Mouse (Mus musculus) cerebellum, adult (tissue): ENCODE measurements around the gene Adcyap1r1.

Experiments
- ATAC-seq: cut with Nextera tagmentation; 2 replicates; pipeline ENCODE4 v1.9.2; 2017; ENCODE audit warnings: mild to moderate bottlenecking, moderate library complexity, mixed read lengths; ENCODE audit not compliant: insufficient number of reproducible peaks, low FRiP score, low TSS enrichment

The Adcyap1r1 gene

DNA sequence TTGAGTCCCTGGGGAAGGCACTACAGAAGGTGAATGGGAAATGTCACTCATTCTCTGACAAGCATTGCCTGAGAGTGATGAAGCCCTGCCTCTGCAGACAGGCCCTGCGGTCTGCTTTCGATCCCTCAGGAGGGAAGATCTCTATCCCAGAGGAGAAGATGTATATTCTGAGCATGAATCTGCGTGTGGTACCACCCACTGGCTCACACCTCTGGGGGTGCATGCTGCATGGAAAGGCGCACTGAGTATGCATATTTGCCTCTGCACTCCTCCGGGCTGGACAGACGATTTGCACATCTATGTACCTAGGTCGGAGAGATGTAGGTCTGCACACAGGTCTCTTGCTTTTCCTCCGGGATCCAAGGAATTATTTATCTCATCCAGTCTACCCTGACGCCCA is 3.6 kb upstream of the Adcyap1r1 start:
- no peak for ATAC-seq

GRCm38 (mm10) chr6:55448976-55449678 is 2.7 kb upstream of the Adcyap1r1 start:
- no peak for ATAC-seq

GRCm38 (mm10) chr6:55452381-55452780 is 603 bp downstream of the Adcyap1r1 start:
- ATAC-seq = peak; percentile 19; the same call in 1 of the 2 replicates

DNA sequence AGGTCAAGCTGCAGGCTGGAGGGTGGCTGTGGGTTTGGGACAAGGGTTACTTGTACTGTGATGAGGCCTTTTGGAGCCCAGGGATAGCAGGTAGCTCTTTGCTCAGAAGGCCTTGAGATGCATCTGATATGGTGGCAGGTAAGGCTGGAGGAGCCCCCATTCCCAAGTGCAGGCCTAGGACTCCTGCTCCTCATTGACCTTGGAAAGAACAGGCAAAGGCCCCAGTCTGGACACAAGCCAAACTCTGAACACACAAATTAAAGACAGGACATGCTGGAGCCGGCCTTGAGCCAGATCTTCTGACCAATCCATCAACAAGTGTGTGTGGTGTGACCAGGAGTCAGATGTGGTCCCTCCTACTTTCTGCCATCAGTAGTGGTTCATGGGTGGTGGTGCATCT is 1.8 kb downstream of the Adcyap1r1 start:
- ATAC-seq = no peak

- no peak for ATAC-seq
Observed at GRCm38 (mm10) chr6:55455641-55456040, 3.9 kb downstream of the Adcyap1r1 start.

GRCm38 (mm10) chr6:55457727-55458126 is 5.9 kb downstream of the Adcyap1r1 start:
- ATAC-seq = no peak

DNA sequence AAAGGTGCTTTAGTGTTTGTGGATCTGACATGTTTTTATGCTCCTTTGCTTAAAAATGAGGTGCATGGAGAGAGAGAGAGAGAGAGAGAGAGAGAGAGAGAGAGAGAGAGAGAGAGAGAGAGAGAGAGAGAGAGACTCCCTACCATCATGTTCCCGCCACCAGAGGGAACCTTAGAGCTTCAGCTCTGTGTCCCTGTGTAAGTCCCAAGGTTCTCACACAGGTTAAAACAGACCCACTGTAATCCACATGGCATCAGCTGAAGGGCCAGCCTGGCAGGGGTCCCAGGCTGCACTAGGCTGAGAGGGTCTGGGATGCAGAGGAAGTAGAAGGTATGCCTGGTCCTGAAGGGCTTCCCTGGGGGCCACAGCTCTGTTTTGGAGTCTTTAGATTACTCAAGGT is 6.4 kb downstream of the Adcyap1r1 start:
- ATAC-seq = no peak

GRCm38 (mm10) chr6:55459545-55460397 is 8.0 kb downstream of the Adcyap1r1 start:
- peak; percentile 52; the same call in 1 of the 2 replicates for ATAC-seq

- ATAC-seq = no peak
Observed at GRCm38 (mm10) chr6:55461141-55461540, 9.4 kb downstream of the Adcyap1r1 start.

GRCm38 (mm10) chr6:55461678-55462077 is 9.9 kb downstream of the Adcyap1r1 start:
- no peak for ATAC-seq

DNA sequence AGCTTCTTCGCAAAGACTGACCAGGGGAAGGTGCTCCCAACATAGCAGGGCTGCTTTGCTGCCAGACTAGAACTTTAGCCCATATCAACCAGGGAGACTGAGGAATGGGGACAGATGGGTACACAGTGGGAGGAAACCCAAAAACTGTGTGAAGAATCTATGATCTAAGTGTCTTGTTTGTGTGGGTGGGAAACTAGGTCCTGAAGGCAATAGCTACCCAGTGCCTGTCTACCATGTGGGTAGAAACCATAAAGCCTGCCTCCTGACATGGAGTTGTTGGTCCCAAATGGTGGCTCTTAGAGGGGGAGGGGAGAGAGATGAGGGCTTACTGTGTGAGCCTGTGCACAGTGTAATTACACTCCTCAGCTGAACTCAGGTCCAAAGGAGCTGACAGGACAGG is 10.6 kb downstream of the Adcyap1r1 start:
- no peak for ATAC-seq

GRCm38 (mm10) chr6:55463966-55464365 is 12.2 kb downstream of the Adcyap1r1 start:
- ATAC-seq = no peak

- no peak for ATAC-seq
Observed at GRCm38 (mm10) chr6:55465311-55465710, 13.5 kb downstream of the Adcyap1r1 start.

DNA sequence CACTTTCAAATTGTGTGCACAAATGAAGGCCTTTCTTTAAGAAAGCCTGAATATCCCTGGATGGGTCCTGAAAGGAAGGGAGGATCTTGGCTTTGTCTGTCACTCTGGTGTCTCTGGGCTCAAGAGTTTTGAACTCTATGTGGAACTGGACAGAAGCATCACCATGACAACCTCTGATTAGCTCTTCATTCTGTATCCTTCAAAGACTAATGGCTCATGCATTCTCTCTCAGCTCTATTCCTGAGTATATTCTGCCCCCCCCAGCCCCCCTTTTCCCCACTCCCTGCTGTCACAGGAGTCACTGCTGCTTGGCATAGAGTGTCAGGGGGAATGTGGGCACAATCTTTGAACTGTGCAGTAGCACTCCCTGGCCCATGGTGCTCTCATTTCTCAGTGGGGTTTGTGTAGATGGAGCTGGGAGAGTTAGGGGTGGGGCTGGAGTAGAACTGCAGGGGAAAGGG is 14.6 kb downstream of the Adcyap1r1 start:
- ATAC-seq = no peak

GRCm38 (mm10) chr6:55470691-55471090 is 18.9 kb downstream of the Adcyap1r1 start:
- ATAC-seq = no peak

DNA sequence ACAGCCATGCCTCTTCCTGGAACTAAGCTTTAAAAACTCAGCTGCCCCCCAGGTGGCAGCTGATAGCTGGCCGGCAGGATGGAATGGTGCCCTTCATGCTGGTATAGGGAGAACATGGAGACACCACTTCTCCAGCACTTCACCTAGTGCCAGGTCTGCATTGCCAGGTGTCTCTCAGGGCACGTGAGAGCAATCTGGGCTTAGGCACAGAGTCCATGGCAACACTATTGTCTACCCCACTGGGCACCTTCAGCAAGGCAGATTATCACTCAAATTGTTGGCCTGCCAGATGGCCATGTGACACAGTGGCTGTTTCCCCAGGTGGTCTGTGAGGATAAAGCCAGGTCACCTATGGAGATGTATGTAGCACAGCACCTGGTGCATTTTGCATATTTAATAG is 20.6 kb downstream of the Adcyap1r1 start:
- no peak for ATAC-seq

- no peak for ATAC-seq
Observed at GRCm38 (mm10) chr6:55480988-55481387, 29.2 kb downstream of the Adcyap1r1 start.

- no peak for ATAC-seq
Observed at GRCm38 (mm10) chr6:55482471-55482870, 30.7 kb downstream of the Adcyap1r1 start.

GRCm38 (mm10) chr6:55483360-55483759 is 31.6 kb downstream of the Adcyap1r1 start:
- ATAC-seq = no peak

DNA sequence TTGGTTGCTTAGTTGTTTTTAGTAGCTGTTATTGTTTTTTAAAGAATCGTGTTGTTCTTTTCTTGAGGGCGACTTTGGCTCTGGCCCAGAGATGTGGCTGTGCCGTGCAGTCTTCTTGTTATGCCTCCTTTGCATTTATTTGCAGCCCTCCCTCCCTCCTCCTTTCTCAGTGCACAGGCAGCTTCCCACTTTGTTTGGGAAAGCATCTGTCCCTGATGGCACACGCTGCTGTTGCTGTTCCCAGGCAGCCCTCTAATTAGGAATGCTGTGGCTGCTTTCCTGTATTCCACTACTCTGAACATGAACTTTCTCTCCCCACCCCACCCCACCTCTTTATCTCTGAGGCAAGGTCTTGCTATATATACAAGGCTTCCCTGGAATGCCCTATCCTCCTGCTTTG is 32.4 kb downstream of the Adcyap1r1 start:
- no peak for ATAC-seq

DNA sequence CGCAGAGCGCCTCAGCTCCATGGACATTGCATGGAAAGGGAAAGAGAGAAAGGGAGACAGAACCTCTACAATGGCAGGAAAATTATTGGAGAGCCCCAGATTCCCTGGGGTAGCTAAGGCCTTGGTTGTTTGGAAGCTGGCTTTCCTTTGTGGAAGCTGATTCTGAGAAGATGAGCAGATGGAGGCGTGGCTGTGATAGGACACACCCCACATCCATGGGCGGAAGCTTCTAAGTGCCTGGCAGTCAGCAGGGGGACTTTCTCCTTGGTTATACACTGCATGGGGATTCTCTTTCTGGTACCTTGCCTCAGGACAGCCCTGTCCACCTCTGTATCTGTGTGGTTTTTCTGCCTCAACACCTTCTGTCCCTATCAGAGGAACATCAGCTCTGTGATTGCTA is 33.4 kb downstream of the Adcyap1r1 start:
- ATAC-seq = no peak
